Mouse (Mus musculus): ENCODE measurements around the gene Ncor2.

Gene Ncor2

DNA sequence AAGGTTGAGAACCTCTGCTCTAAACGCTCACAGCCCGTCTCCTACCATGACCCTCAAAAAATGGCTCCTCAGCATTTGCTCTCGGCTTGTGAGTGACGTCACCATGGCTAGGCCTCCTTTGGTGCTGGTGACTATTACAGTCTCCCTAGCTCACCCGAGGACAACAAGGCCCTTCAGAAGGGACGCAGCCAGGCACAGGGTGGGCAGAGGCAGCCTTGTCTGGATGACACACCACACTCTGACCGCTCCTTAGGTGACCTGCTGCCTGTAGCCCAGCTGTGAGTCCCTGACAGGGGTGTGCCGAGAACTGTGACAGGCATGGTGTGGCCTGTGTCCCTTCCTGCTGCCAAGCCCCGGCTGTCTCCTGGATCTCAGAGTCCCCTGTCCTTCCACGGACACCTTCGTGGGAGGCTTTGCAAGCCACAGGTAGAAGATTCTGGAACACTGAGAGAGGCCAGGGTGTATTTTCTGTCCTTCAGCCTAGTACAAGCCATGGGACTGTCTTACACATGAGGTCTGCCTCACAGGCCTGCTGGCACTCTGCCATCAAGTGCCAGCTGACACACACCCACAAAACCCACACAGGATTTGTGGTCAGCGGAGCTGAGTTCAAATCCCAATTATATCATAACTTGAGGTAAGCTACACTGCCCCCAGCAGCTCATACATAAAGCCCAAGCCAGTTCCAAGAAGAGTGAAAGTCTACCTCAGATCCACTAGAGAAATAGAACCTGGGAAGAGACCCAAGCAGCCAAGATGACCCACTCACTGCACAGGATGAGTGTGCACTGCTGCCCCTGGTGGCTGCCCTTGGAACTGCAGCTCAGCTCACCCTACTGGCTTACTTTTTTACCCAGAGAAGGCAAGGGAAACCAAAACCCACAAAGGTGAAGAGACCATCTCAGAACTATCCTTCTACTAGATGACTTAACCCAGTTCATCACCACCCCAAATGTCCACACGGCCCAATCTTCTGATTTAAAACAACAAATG lies 112.2 kb downstream of the Ncor2 start:
- in situ Hi-C loops (cut with MseI, MboI) = no loop called here

DNA sequence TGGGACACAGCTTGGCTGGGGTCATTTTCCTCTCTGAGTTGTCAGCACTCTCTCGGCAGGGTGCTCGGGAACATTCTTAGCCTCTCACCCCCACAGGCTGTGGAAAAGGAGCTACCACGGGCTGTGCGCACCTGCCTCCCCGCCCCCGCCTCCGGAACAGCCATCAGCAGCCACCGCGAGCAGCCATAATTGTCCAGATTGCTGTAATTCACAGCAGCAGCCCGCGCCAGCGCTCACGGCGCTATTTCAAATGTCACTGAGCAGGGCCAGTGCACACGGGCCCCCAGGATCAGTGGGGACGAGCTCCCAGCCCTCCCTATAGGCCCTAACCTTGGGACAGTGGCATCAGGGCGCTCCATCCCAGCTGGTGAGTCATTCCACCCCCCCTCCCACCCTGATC lies 116.0 kb downstream of the Ncor2 start:
- in situ Hi-C loops (cut with MseI, MboI) = no loop called here

DNA sequence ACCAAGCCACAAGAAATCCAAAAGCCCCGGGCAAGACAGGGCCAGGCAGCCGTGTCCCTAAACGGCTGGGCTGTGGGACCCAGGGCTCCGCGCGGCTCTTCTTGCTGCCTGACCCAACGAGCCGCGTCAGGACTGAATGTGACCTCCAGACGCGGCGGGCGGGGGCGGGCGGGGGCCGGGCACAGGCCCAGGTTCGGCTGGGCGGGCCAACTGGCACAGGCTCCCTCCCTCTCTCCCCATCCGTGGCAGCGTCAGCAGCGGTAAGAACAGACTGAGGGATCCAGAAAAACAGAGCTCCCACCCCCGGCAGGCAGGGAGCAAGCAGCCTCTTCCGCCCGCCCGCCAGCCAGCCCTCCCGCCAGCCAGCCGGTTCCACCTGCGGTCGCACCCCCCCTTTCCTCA lies 120.8 kb downstream of the Ncor2 start:
- in situ Hi-C loops (cut with MseI, MboI) = no loop called here

DNA sequence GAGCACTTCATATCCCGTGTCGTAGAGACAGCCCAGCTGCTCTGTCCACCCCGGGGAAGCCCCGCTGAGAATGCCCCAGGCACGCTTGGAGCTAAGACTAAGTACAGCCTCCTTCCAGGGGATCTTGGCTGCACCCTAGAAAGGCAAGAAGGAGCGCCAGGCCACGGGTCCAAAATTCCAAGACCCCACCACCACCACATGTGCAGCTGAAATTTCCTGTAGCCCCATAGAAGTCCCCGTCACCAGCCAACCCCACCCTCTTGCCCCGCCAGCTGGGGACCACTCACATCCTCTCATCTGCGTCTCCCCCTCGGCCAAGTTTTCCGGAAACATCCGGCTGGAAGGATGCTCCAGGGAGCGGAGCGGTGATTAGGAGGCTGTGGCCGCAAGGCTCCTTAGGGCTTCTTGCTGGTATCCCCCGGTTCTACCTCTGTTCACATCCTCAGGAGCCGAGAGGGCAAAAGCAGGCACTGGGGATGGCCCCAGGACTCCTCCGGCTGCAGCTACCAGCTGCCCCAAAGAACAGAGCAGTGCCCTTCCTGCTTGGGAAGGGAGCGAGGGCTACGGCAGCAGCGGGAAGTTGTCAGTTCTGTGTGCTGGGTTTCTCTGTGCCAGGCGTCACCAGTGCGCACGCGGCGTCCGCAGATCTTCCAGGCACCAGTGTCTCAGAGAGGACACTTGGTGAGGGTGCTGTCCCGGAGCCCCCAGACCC lies 121.3 kb downstream of the Ncor2 start:
- in situ Hi-C loops (cut with MseI, MboI) = no loop called here

DNA sequence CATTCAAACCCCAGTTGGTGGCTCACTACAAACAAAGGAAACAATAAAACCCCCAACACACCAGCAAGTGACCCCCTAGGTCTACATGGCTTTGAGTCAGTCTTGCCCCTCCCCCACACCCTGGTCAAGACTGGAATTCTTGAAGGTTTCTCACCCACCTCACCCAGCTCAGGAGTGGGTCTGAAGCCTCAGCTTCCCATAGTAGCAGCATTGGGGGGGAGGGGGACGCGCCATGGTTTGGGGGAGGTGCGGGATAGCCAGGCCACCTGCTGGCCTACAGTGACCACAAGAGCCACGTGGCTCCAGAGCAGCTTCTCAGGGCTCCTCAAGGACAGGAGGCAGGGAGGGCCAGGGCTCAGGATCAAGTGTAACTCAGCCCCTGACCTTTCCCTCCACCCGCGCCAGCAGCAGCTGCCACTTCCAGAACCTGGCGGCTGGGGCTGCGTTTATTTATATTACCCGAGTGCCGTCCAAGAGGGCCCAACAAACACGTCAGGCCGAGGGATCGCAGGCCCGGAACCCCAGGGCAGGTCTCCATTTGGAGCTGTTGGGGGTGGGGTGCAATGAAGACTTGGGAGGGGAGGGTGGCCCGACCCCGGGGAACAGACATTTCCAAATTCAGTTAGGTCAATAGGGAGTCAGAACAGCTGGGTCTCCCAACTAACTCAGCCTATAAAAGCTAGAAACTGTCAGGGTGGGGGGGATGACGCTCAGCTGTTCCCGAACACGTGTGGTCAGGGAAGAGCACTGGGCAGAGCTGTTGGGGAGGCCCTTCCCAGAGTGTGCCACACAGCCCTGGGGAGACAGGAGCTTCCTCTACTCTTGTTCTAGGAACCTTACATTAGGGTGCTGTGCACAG lies 122.1 kb downstream of the Ncor2 start:
- in situ Hi-C loops (cut with MseI, MboI) = no loop called here

DNA sequence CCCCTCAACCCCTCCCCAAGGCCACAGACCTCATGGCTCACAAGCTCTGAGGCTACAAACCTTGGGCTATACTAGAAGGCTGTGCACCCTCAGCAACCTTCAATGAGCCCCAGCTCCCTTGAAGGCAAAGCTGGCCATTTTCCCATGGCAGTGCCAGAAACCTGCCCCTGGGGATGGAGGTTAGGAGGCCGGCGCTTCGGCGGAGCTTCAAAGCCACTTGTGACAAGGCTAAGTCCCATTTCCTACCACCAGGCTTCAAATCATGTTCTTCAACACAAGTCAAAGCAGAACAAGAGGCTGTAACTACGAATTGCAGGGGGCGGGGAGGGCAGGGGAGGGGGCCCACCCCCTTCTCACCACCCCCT lies 122.7 kb downstream of the Ncor2 start:
- in situ Hi-C loops (cut with MseI, MboI) = no loop called here

DNA sequence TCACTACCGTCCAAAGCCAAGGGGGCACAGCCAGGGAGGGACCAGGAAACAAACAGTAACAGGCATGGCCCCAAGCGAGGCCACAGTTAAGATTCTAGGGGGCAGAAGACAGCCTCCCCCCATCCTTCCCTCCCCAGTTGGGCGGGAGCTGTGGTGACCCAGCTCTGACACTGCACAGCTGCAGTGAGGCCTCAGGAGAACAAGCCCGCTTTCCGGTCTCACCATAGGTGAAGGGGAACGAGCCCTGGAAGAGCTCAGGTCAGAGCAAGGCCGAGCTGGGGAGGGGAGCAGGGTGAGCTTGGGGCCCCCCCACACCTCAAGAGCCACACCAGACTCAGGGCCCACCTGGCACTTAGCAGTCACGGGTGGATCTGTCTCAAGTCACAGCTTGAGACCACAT lies 123.1 kb downstream of the Ncor2 start:
- in situ Hi-C loops (cut with MseI, MboI) = no loop called here

DNA sequence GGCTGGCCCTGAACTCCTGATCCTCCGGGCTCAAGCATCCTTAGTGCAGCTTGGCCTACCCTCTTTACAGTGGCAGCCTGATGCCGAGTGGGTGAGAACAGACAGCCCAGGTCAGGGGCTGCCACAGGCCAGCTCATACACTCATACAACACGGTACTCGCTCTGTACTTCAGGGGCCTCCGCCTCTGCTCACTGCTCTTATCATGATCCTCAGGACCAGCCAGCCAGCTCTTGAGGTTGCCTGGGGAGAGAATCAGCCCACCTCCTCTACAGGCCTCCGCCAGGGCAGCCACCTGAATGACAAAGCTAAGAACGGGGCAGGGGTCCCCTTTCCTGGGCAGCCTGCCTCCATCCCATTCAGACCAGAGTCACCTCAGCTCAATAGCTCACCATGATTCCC lies 125.4 kb downstream of the Ncor2 start:
- in situ Hi-C loops (cut with MseI, MboI) = no loop called here

DNA sequence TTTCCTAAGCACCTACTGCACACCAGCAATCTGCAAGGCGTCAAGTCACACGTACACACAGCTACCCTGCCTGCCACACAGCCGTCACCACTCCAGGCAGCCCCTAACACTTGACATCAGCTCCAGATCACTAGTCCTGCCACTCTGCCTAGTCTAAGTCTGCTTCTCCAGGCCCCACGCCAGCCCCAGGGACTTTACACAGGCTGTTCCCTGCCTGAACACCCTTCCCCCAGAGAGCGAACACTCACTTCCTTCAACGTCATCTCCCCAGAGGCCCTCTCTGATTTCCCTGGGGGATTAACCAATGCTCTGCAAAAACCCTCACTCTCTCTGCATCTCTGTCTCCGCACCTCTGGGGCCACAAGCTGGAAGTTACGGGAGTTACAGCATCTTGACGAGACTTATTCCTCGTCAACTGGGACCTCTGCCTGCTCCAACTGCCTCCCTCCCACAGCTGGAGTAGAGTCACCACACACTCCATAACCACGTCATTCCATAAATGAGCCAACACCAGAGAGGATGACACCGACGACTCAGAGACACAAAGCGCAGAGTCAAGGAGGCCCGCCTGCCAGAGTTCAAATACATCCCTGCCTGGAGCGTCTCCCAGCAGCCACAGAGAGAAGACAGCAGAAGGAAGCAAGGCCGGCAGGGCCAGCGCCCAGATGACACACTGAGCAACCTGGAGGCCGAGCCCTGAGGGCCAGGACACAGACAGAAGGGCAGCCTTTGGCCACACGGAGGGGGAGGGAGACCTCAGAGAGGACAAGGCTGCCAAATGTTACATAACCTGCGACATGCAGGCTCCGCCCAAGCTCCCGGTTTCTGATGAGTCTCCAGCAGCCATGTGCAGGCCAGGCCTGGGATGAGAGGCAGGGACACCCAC lies 126.2 kb downstream of the Ncor2 start:
- in situ Hi-C loops (cut with MseI, MboI) = no loop called here

DNA sequence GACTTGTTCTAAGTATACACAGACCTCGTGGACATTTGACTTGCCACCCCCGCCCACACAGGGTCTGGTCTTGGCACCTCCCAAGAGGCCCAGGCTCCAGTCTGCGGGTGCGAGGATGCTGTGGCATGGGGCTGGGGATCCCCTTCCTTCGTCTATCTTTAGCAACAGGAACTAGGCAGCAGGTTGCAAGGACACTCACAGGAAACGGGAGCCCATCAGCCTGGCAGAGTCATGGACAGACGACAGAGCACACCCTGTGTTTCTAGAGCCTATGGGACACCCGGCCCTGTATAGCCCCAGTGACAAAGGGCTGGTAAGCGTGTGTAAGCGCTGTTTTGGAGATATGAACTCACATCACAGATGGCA lies 126.8 kb downstream of the Ncor2 start:
- in situ Hi-C loops (cut with MseI, MboI) = no loop called here

DNA sequence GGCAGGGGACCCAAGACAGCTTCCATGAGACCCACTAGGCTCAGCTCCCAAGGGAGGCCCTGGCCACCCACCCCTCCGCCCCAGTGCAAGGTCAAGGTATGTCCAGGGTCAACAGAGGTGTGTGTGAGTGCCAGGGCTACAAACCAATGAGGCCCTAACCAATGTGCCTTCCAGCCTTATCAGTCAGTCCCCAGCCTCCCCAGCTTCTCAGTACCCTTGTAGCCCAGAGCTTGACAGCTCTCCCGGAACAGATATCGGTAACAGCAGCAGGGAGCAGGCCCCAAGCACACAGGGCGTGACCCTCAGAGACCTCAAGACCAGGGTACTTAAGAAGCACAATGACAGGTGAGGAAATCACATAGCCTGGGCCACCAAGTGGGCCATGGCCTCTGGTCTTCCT lies 129.5 kb downstream of the Ncor2 start:
- in situ Hi-C loops (cut with MseI, MboI) = no loop called here

DNA sequence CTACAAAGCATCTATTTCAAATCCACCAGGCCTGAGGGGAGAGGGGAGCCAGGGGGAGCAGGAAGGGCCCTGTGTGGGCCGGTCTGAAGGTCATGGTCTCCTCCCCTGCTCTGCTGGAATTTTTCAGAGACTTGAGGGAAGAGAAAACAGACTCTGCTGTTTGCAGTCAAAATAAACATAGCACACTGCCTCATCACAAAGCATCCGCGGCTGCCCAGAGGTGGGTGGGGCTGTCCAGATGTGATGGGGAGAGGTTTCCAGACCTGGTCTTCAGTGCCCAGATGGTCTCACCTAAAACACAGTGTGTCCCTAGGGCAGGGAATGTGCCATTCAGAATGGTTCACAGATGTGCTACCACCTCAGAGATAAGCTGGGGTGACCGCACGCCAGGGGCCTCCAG lies 132.6 kb downstream of the Ncor2 start:
- in situ Hi-C loops (cut with MseI, MboI) = no loop called here

DNA sequence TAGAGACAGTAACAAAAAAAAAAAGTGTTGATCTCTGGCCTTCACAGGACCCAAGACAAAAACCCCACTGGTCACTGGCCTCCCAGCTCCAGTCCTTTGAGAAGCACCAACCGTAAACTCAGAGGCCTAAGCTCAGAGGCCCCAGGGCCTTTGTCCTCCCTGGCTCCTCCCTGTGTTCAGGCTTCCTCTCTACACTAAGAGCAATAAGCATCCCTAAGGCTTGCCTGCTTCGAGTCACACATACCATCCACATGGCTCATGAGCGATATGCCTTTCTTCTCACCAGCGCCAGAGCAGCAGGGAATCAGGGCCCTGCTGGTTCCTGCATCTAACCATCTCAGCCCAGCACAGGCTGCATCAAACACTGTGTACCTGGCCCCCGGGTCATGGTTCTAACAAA lies 133.8 kb downstream of the Ncor2 start:
- in situ Hi-C loops (cut with MseI, MboI) = no loop called here

DNA sequence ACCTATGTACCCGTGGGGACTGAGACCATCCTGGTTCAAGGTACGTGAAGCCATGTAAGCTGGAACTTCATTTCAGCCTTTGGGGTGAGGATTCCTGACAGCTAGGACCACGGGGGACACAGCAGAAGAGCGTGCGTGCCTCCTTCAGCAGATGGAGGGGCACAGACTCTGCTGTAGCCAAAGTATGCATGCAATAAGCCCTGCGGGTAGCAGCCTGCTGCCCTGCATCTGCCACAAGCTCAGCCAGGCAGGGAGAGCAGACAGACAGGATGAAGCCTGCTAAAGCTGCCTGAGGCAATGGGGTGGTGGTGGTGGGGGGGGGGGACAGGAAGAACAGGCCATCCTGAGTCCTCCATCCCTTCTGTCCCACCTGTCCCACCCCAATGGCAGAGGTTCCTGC lies 135.6 kb downstream of the Ncor2 start:
- in situ Hi-C loops (cut with MseI, MboI) = no loop called here

DNA sequence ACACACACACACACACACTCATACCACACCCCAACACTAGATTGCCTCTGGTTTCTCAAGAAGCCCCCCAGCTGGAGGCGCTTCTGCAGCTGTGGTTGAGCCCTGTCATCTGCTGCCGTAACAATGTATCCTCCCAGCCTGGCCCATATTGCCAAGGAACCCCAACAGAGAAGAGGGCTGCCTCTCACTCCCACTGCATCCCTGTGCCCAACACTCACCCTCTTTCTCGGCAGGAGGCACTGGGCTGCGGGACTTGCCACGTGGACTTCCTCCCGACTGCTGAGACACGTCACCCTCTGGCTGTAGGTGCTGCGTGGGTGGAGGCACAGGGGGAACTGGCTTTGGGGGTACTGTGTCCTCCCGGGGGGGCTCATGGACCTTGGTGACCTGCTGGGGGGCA lies 137.4 kb downstream of the Ncor2 start:
- in situ Hi-C loops (cut with MseI, MboI) = no loop called here

DNA sequence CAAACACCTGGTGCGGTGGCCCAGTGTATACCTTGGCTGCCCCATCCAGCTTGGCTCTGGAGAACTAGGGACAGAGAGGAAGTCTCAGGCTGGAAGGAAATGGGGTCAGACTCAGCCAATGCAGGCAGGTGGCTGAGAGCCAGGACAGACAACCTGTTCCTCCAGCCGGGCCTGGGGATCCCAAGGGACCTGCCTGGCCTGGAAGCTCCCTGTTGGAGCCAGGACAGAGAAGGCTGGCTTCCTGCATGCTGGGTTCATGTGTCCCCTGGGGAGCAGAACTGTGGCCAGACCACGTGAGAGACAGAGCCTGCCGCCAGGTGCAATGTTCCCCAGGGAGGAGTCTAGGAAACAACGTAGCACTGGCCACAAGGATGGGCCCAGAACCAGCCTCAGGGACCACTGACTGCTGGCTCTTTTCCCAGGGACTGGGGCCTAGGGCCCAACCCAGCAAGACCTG lies 138.9 kb downstream of the Ncor2 start:
- in situ Hi-C loops (cut with MseI, MboI) = no loop called here

DNA sequence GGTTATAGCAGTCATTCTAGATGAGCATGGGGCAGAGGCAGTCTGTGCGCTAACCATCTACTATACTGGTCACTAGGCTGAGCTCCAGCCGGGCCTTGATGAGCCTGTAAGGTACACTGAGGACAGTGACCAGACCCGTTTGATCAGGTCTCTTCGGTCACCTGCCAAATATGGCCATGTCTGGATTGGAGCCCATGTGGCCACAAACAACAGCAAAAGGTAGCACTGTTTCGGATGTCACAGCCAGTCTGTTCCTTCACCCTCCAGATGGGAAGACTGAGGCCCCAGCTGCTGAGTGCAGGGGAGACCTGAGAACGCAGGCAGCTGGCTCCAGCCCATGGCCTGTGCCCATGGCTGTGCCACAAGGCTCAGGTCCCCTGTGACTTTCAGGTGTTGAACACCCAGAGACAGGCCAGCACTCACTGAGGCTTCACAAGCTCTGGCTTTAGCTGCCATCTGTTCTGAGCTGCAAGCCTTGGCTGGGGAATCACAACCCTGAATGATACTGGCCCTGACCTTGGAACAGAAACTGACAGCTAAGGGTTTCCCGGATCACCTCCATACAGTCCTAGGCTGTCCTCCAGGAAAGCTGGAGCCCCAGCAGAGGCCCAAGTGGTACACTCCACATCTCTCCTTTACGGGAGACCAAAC lies 139.5 kb downstream of the Ncor2 start:
- in situ Hi-C loops (cut with MseI, MboI) = no loop called here

DNA sequence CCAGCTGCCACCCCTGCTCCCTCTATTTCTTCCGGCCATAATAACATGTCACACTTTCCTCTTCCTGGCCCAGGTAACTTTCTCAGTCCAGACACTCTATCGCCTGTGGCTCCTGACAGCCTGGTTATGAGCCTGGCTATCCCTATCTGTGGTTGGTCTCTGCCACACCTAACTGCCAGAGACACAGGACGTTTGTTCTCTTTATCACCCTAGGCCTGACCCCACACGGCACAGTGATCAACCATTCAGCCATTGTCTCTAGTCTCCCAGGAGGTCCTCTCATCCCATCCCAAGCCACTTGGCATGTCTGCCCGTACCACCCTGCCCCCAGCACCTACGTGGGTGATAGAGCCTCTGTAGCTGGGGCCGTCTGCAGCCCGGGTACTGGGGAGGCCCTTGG lies 142.5 kb downstream of the Ncor2 start:
- in situ Hi-C loops (cut with MseI, MboI) = no loop called here

DNA sequence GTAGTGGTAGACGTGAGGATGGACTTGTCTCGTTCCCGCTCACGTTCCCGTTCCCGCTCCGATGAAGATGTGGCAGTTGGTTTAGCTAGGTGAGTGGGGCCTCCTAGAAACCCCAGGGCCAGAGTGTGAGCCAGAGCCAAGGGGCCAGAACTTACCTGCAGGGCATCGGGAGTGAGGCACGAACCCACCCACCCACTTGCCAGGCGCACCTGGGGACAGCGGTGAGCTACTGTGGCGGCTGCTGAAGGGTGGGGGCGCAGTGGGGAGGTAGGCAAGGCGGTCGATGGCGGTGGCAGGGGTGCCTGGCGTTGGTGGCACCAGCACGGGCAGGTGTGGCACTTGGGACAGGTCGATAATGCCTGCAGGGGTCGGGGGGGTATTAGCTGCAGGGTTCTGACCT lies 150.1 kb downstream of the Ncor2 start:
- in situ Hi-C loops (cut with MseI, MboI) = no loop called here

DNA sequence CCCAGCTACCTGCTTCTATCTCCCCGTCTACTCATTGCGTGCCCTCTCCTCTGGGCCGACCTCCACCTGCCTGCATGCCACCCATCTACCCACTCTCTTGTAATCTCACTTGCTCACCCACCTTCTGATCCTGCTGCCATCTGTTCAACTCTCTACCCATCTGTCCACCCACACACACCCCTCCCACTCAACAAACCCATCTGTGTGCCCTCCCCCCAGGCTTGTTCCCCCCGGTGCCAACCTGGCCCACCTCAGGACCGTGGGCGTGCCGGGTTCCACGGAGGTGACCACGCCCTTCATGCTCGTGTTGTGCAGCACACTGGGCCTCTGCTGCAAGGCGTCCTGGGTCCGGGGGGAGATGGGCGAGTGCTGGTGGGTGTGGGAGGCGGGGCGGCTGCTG lies 150.6 kb downstream of the Ncor2 start:
- in situ Hi-C loops (cut with MseI, MboI) = no loop called here

DNA sequence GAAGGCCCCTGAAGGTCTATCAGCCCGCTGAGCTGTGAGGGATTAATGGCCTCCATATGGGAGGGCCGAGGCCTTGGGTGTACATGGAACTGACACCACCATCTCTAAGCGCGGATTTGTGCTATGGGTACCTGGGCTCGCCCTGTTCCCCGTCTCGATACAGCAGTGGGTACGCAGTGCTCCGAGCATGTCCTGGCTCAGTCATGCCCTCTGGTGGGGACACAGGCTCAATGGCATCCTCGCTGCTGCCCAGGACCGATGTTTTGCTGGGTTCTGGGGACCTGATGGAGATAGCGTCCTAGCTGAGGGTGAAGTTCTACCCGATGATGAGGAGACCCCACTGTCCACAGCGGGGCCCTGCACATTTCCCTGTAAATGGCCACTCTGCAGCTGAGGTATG lies 155.0 kb downstream of the Ncor2 start:
- in situ Hi-C loops (cut with MseI, MboI) = no loop called here

All from mouse trophoblast stem cell (cell line).